Mouse (Mus musculus) spleen, adult 18-20 months (tissue): Measurements from ENCODE around the gene Wdr83os.

Experiments used
- DNase-seq, 2 experiments: peaks; one replicate each; pipeline ENCODE4 v3.0.0; 2022; ENCODE audit warnings: mixed read lengths in 2 of 2

Gene Wdr83os

DNA sequence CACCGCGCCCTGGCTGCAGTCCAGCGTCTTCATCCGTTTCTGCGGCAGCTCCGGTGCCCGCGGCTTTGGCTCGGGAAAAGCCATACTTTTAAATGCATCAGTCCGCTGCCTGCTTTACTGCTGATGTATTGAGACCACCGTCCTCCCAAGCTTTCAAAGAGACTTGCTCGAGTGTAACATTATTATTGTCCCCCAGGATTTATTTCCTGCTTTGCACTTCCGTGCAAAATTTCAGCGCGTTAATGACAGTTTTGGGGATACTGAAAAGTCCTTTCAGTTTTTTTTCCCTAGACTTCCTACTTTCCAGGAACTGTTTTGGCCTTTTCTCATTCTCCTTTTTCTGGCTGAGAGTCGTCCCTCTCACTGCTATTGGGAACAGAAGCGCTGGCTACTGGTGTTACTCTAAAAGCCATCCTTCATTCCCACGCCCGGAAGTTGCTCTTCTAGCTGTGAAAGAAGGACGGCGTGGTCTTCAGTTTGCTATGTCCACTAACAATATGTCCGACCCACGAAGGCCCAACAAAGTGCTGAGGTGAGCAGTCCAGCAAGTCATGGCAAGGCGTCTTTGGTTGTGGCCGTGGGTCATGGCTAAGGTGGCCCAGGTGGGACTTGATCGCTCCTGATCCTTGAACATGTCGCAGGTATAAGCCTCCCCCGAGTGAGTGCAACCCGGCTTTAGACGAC, at the start of gene Wdr83os:
TSS of gene Wdr83os (plus strand) at position 209 of the 684 bp plus-strand sequence.
- peak in 1 of 2 experiments; percentile 65 for DNase-seq

GRCm38 (mm10) chr8:85032622-85033311, 47.8 kb upstream of the Wdr83os start:
- DNase-seq, result no peak

GRCm38 (mm10) chr8:85033867-85034266, 46.7 kb upstream of the Wdr83os start:
- DNase-seq, result no peak

DNA sequence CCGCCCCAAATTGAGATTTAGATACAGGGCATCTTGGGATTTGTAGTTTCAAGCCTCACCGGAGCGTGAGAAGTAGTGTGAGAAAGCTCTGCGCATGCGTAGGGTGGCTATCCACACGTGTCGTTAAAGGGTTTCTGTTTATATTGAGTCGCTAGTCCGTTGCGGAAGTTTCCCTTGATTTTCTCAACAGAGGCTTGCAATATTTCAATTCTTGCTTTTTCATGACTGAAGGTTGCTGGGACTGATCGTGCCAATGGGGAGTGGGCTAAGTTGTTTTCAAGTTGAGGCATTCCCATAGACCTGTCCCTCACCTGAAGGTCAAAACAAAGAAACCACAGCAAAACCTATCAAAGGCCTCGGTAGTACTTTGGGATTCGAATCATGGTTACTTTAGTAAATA, 45.8 kb upstream of the Wdr83os start:
- DNase-seq, result peak; percentile 64 to 73

DNA sequence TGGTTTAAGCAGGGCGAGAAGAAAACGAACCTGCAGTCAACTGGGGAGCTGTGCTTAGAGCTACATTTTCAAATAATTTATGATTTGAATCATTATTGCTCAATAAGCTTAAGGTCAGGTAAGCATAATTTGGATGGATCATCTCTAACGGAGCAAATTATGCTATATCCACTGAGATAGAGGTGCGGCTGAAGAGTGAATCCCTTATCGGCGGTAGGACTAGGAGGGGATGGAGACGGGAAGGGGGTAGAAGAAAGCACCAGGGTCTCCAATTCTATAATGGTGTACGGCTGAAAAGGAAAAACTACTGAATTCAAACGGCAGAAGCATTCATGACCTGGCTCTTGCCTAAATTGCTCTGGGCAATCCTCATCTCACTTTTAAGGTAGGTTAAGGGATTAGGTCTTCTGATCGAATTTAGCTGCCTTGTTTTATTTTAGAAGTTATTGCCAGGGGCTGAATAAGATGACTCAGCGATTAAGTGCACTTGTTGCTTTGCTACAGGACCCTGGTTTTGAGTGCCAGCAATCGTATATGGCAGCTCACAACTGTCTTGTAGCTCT, 45.3 kb upstream of the Wdr83os start:
- no peak for DNase-seq

DNA sequence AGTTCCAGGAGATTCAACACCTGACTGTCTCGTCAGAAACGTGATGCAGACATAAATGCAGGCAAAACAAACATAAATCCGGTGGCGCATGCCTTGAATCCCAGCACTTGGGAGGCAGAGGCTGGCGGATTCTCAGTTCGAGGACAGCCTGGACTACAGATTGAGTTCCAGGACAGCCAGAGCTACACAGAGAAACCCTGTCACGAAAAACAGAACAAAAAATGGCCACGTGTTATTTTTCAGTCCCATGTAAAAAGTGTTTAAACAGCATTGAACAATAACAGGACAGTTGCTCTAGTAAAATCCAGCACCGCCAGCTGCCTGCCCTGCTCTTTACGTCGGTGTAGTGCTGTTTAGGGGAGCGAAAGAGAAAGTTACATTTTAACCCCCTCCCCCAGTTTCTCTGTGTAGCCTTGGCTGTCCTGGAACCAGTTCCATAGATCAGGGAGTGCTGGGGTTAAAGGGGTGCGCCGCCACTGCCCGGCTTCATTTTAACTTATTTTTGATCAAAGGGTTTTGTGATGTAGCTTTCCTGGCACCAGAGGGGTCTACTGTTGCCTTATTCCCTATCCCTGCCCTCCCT, 44.7 kb upstream of the Wdr83os start:
- DNase-seq, result peak in 1 of 2 experiments; percentile 26

GRCm38 (mm10) chr8:85036381-85036717, 44.2 kb upstream of the Wdr83os start:
- no peak for DNase-seq

- peak; percentile 74 to 76 for DNase-seq
These were observed 43.7 kb upstream of the Wdr83os start, which contains the start of gene Tnpo2 for GRCm38 (mm10) chr8:85036718-85037365. Gene Tnpo2, plus strand, starts transcription at chr8:85036915.

DNA sequence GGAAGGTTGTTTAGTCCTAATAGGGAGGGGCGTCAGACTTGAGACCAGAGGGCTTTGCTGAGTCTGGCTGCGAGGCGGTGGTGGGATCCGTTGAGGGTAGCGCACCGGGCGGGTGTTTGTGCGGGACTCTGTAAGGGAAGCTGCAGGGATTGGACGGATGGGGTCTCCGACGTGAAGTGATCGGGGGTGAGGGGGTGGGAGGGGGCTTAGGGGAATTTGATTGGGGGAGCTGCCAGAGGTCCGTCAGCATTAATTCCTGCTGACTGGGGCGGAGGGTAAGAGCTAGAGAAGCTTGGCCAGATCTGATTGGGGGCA, 43.2 kb upstream of the Wdr83os start:
- DNase-seq, result no peak

GRCm38 (mm10) chr8:85037681-85038531, 42.6 kb upstream of the Wdr83os start:
- DNase-seq, result peak; percentile 32 to 67

- no peak for DNase-seq
These were observed 36.9 kb upstream of the Wdr83os start for GRCm38 (mm10) chr8:85043619-85044018.

DNA sequence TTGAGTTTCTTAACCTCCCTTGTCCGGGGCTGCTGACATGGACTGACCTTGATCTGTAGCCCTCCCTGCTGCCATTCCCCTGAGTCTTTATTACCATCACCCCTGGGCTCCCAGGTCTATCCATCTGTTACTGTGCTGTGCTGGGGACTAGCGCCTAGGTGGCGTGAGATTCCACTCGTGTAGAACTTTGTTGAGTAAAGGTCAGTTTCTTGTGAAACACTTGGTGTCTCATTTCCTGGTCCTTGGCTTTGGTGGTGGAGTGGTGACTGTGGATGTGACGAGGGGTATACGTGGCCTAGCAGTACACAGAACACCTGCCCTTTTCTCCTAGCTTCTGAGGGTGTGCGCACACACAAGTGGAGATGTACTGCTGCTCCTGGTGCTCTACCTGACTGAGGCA, 23.2 kb upstream of the Wdr83os start:
- DNase-seq, result no peak

DNA sequence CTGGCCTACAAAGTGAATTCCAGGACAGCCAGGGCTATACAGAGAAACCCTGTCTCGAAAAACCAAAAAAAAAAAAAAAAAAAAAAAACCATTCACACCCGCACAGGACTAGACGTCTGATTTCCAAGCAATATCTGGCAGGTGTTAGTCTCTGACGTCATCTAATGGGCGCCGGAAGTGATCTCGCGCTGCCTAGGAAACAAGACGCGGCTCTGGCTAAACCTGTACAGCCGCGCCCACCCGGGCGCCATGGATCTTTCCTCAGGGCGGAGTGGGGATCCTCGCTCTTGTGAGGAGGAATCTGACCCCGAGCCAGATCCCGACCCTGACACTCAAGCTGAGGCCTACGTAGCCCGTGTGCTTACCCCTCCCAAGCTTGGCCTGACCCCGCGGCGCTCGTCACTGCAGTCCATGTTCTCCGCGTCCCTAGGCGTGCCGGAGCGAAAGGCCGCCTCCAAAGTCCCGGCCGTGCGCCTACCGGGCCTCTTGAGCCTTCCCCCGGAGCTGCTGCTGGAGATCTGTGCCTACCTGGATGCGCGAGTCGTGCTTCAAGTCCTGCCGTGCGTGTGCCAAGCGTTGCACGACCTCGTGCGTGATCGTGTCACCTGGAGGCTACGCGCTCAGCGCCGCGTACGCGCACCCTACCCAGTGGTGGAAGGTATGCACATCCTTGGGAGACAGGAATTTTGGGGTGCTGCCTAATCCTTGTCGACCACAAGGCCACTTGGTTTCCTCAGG, 20.5 kb upstream of the Wdr83os start, which contains the start of gene Fbxw9:
TSS of gene Fbxw9 (plus strand) at position 177 of the 738 bp plus-strand sequence.
- peak; percentile 73 to 81 for DNase-seq

GRCm38 (mm10) chr8:85062603-85063002, 17.9 kb upstream of the Wdr83os start:
- no peak for DNase-seq

DNA sequence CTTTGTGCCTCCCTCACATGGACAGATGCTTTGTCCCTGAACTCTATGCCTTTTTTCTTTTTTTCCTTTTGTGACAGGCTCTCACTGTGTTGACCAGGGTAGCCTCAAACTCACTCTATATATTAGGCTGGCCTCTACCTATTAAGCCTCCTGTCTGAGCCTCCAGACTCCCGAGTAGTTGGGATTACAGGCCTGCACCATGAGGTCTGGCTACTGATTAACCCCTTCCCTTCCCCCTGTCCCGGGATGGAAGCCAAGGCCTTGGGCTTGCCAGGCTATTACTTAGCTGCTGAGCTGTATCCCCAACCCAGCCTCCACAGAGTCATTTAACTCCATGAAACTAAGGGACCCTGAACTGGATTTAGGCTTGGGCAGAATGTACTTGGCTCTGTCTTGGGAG, 15.3 kb upstream of the Wdr83os start:
- DNase-seq, result no peak

GRCm38 (mm10) chr8:85067155-85067554, 13.4 kb upstream of the Wdr83os start:
- DNase-seq, result no peak

DNA sequence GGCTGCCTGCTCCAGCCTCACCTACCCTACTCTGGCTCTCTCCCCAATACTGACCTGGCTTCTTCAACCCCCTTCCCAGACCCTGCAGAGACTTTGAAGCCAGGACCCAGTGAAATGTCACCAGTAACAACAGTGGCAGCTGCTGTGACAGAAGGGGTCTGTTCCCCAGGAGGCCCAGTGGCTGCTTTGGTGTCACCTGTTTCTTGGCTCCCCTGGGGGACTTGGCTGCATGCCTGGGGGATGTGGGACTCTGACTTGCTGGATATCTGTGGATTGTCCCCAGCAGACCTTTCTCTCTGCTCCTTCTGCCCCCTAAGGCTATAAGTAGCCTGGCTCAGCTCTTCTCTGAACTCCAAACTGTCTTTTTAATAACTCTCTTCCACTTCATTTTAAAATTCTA, 12.6 kb upstream of the Wdr83os start, which contains the start of gene Gm5741:
TSS of gene Gm5741 (minus strand) at position 1 of the 400 bp plus-strand sequence.
- no peak for DNase-seq

DNA sequence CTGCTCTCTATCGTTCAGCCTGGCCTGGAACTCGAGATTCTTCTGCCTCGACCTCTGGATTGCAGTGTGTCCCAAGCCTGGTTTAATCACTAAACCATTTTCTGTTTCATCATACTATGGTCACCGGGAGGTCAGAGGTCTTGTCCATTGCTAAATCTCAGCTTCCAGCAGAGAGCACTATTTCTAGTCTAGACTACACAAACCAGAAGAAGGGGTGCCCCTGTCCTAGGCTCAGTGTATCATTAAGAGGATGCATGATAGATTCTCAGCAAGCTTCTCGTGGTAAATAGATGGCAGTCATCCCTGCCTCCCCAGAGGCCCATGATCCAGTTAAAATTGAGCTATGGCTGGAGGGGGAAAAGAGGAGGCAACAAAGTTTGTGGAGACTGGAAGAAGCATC, 9.5 kb upstream of the Wdr83os start:
- no peak for DNase-seq

DNA sequence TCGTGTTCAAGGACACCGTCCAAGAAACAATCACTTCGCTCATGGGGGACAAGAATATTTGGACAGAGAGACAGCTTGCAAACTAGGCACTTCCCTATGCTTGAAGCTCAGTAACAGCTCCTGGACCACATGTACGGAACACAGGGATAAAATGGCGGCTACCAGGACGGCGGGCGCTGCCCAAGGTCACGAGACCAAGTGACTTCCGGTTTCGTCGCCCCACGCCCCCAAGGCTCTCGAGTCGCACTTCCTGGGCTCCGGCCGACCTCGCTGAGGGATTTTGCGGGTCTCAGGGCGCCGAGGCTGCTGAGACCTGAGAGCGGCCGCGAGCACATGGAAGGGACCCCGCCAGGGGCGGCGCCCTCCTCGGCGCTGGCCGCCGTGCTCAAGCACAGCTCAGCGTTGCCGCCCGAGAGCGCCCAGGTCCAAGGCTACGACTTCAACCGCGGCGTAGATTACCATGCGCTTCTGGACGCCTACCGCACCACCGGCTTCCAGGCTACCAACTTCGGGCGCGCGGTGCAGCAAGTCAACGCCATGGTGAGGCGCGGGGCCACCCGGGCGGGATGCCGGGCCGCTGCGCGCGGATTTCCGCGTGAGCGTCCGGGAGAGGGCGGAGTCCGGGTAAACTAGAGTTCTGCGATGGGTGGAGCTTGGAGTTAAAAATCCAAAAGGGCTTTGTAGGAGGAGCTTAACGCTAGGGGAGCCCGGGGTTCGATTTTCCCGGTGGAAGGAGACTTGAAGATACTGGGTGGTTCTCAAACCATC, 8.8 kb upstream of the Wdr83os start, which contains the start of gene Dhps:
TSS of gene Dhps (plus strand) at position 244 of the 768 bp plus-strand sequence.
- DNase-seq, result peak; percentile 83 to 87

- DNase-seq, result peak in 1 of 2 experiments; percentile 13
These were observed 8.1 kb upstream of the Wdr83os start for GRCm38 (mm10) chr8:85072364-85072929.
